Mouse (Mus musculus) adrenal gland, adult 18-20 months (tissue): ENCODE results near the gene Nckap5l. TPM values are rescaled to one million over a fixed set of nuclear protein-coding genes. Genes with fewer than 3 reads are reported as not detected.

Experiments
- total RNA-seq, 2 experiments: library from RNA; stranded (reverse); gene quantifications; 1 replicate in 1 of 2; 2 replicates in 1 of 2; pipeline ENCODE4 v1.2.3; 2021

Nckap5l gene
- total RNA-seq, 2 experiments from 2014 or later = 14.1 to 18.7 TPM

Other genes with a start within 250 kb of the Nckap5l start
- gene Kcnh3, start 232.9 kb downstream of the Nckap5l start, total RNA-seq = under 1 TPM; 0.60 to 0.67 TPM
- 10 to 100 TPM; 30.6 to 37.2 TPM for gene Mcrs1, start 205.8 kb downstream of the Nckap5l start, total RNA-seq
- gene Prpf40b, start 162.7 kb downstream of the Nckap5l start, total RNA-seq = 10 to 100 TPM; 46.0 to 50.6 TPM
- gene Fam186b, start 161.9 kb downstream of the Nckap5l start, total RNA-seq = 1 to 10 TPM; 1.6 to 2.6 TPM
- gene Fmnl3, start 87.3 kb downstream of the Nckap5l start, total RNA-seq = 10 to 100 TPM; 15.5 to 17.2 TPM
- gene Tmbim6, start 64.9 kb downstream of the Nckap5l start, total RNA-seq = 100 to 1,000 TPM; 536 to 790 TPM
- 1 to 10 TPM; 4.6 to 4.7 TPM for gene Bcdin3d, start 17.0 kb upstream of the Nckap5l start, total RNA-seq
- gene Faim2, start 70.4 kb upstream of the Nckap5l start, total RNA-seq = 10 to 100 TPM; 28.9 to 31.6 TPM
- 1 to 10 TPM; 1.4 to 2.5 TPM for gene Aqp2, start 121.3 kb upstream of the Nckap5l start, total RNA-seq
- gene Aqp5, start 133.0 kb upstream of the Nckap5l start, total RNA-seq = 1 to 10 TPM; 1.2 to 2.1 TPM
- gene Aqp6, start 143.7 kb upstream of the Nckap5l start, total RNA-seq = not detected
- gene Racgap1, start 193.9 kb upstream of the Nckap5l start, total RNA-seq = 1 to 10 TPM; 3.1 to 3.3 TPM
- gene Asic1, start 212.6 kb upstream of the Nckap5l start, total RNA-seq = under 1 TPM; 0.50 to 0.70 TPM
- gene Smarcd1, start 244.4 kb upstream of the Nckap5l start, total RNA-seq = 10 to 100 TPM; 43.1 to 44.2 TPM
- 10 to 100 TPM; 19.1 to 42.3 TPM for gene Gm17349, start 247.7 kb upstream of the Nckap5l start, total RNA-seq